Comparison of ENCODE assay signal across 12 mouse cellular contexts in the genomic region with DNA sequence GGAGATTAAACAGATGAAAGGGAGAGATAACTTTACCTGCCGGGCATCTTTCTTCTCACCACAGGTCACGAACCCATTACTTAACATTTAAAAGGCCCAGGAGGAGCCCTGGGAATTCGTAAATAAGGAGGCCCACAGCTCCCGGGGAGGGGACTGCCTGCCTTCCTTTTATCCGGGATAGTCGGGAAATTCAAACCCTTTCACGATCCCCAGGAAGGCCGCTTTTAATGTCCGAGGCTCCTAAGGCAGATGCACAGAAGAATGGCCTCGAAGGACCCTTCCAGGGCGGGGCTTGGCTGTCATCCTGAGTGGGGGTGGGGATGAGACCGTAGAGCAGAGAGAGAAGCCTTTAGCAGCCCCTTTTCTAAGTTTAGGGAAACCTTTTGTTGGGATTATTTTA. TPM values are rescaled to one million over a fixed set of nuclear protein-coding genes. Genes with fewer than 3 reads are reported as not detected.
A peak's percentile ranks its signal among the peaks of the same experiment; 100 is the strongest.
DNase-seq lines count a peak whose midpoint lies in the region; ATAC-seq and TF ChIP-seq lines count a peak whose summit lies in the region.
"Had no signal": no experiment of that assay in that cellular context is flagged by ENCODE, and none has a peak within 500 bp of the region (broad histone marks: within the 10 kb centered on the region; RNA-seq: fewer than 3 reads in every experiment).

No protein-coding gene starts in this region.

- no peak for DNase-seq in forebrain, embryonic 14.5 days (ENCODE audit: low spot score)
- no peak for DNase-seq in forebrain, embryonic 11.5 days (ENCODE audit: low spot score)
- peak; percentile 73 for DNase-seq in left cerebral cortex, postnatal 4 days
- DNase-seq in left cerebral cortex, adult 11 months (ENCODE audit: low spot score): no peak
- DNase-seq in R1 (ENCODE audit: low read depth, low spot score): peak; percentile 97
- DNase-seq in hindbrain, postnatal 0 days (ENCODE audit: low spot score): peak; percentile 18
- DNase-seq in frontal cortex, postnatal 36 days (ENCODE audit: low spot score in 2 of 2): no peak
- DNase-seq in left cerebral cortex, adult 18-20 months (ENCODE audit: low spot score in 2 of 2): no peak
- DNase-seq: cerebellum, adult 9-10 months; gastrocnemius, postnatal 14 days; kidney, postnatal 36 days had no signal

- 4% methylated on average over 12 of the region's 12 CpGs for WGBS in forebrain, embryonic 14.5 days
- 1% methylated on average over 12 of the region's 12 CpGs for WGBS in forebrain, embryonic 11.5 days
- 20% methylated on average over 12 of the region's 12 CpGs for WGBS in hindbrain, postnatal 0 days

- intact Hi-C loops in left cerebral cortex, postnatal 4 days (cut with DNase I): no loop called here

- no peaks in the 10 kb centered on the region for H3K27me3 ChIP-seq in forebrain, embryonic 14.5 days (replicated peaks; ENCODE audit: control insufficient read depth, insufficient read depth, low read length)
- no peaks in the 10 kb centered on the region for H3K27me3 ChIP-seq in forebrain, embryonic 11.5 days (ENCODE audit: control insufficient read depth, insufficient read depth, low read length)
- no peaks in the 10 kb centered on the region for H3K27me3 ChIP-seq in hindbrain, postnatal 0 days (ENCODE audit: insufficient read depth, low read length)

- no peak overlapping the region for H3K4me3 ChIP-seq in forebrain, embryonic 14.5 days (ENCODE audit: low read depth, low read length)
- H3K4me3 ChIP-seq in forebrain, embryonic 11.5 days (ENCODE audit: low read depth, low read length): no peak overlapping the region
- no peak overlapping the region for H3K4me3 ChIP-seq in hindbrain, postnatal 0 days (ENCODE audit: low read length)

- no peaks in the 10 kb centered on the region for H3K9me3 ChIP-seq in forebrain, embryonic 14.5 days (replicated peaks; ENCODE audit: control insufficient read depth, low read length)
- H3K9me3 ChIP-seq in forebrain, embryonic 11.5 days (ENCODE audit: control insufficient read depth, low read length): no peaks in the 10 kb centered on the region
- no peaks in the 10 kb centered on the region for H3K9me3 ChIP-seq in hindbrain, postnatal 0 days (ENCODE audit: low read length)

- no peaks in the 10 kb centered on the region for H3K36me3 ChIP-seq in forebrain, embryonic 14.5 days (ENCODE audit: control insufficient read depth, insufficient read depth, low read length)
- no peaks in the 10 kb centered on the region for H3K36me3 ChIP-seq in forebrain, embryonic 11.5 days (ENCODE audit: control insufficient read depth, insufficient read depth, low read length)
- no peaks in the 10 kb centered on the region for H3K36me3 ChIP-seq in hindbrain, postnatal 0 days (ENCODE audit: insufficient read depth, low read length)

- H3K4me1 ChIP-seq in forebrain, embryonic 14.5 days (ENCODE audit: control insufficient read depth, insufficient read depth, low read length): peaks cover 48% of the 10 kb centered on the region
- peaks cover 39% of the 10 kb centered on the region for H3K4me1 ChIP-seq in forebrain, embryonic 11.5 days (replicated peaks; ENCODE audit: control insufficient read depth, insufficient read depth, low read length)
- H3K4me1 ChIP-seq in hindbrain, postnatal 0 days (ENCODE audit: insufficient read depth, low read length): peaks cover 16% of the 10 kb centered on the region; the same call in 1 of the 2 replicates

- H3K4me2 ChIP-seq in forebrain, embryonic 14.5 days (ENCODE audit: low read length): peak overlapping the region; percentile 9; the same call in 1 of the 2 replicates
- no peak overlapping the region for H3K4me2 ChIP-seq in forebrain, embryonic 11.5 days (ENCODE audit: low read depth, low read length, severe bottlenecking)
- no peak overlapping the region for H3K4me2 ChIP-seq in hindbrain, postnatal 0 days (ENCODE audit: low read depth, low read length)

- no peak overlapping the region for H3K9ac ChIP-seq in forebrain, embryonic 14.5 days (ENCODE audit: low read length)
- H3K9ac ChIP-seq in forebrain, embryonic 11.5 days (ENCODE audit: low read length): no peak overlapping the region
- H3K9ac ChIP-seq in hindbrain, postnatal 0 days (replicated peaks; ENCODE audit: low read length): no peak overlapping the region

- TF ChIP-seq CTCF in hindbrain, postnatal 0 days (IDR thresholded peaks at IDR 0.05; ENCODE audit: low read depth): no peak

- no peak overlapping the region for H3K27ac ChIP-seq in forebrain, embryonic 14.5 days (ENCODE audit: low read depth, low read length)
- no peak overlapping the region for H3K27ac ChIP-seq in forebrain, embryonic 11.5 days (ENCODE audit: low read depth, low read length)
- H3K27ac ChIP-seq in hindbrain, postnatal 0 days: no peak overlapping the region

- no peak for ATAC-seq in forebrain, embryonic 14.5 days
- no peak for ATAC-seq in forebrain, embryonic 11.5 days (replicated peaks; ENCODE audit: low FRiP score)
- ATAC-seq in hindbrain, postnatal 0 days: no peak

RNA-seq across cellular contexts. Expression of gene Ror2, which starts 51.1 kb away (rescaled TPM):
- polyA plus RNA-seq in forebrain, embryonic 14.5 days (2014; fragmentation: Nextera tagmentation; extraction: Ambion mirVana): 2.2 and 2.6 TPM in 2 replicates
- polyA plus RNA-seq in forebrain, embryonic 11.5 days (2014; fragmentation: Nextera tagmentation; extraction: Ambion mirVana): 13.1 and 16.4 TPM in 2 replicates
- 1 to 10 TPM; 4.4 to 5.4 TPM for total RNA-seq in left cerebral cortex, postnatal 4 days (2021)
- 7.0 and 7.5 TPM in 2 replicates for total RNA-seq in hindbrain, postnatal 0 days (2014; rRNA removed)
- 2.1 and 2.5 TPM in 2 replicates for polyA plus RNA-seq in hindbrain, postnatal 0 days (2015; fragmentation: Nextera tagmentation; extraction: Ambion mirVana)
- total RNA-seq in left cerebral cortex, adult 18-20 months (2021): 1 to 10 TPM; 1.1 to 1.8 TPM
- total RNA-seq: monocyte, adult 5-6 weeks had no signal

Comparison
In these comparisons a context has a peak if more than half of its experiments do, and no peak if none do; other contexts are left out.
1. DNase-seq: peak in left cerebral cortex, postnatal 4 days (single experiment), R1 (single experiment) and hindbrain, postnatal 0 days (single experiment); none in forebrain, embryonic 14.5 days (single experiment), forebrain, embryonic 11.5 days (single experiment), left cerebral cortex, adult 11 months (single experiment), frontal cortex, postnatal 36 days (0 of 2) and left cerebral cortex, adult 18-20 months (0 of 2).